Mouse (Mus musculus) limb, embryonic 14.5 days (tissue): ENCODE results near the gene Golga5. TPM values are rescaled to one million over a fixed set of nuclear protein-coding genes. Genes with fewer than 3 reads are reported as not detected.

Experiments
- ATAC-seq: fragments of 200-750 bp; cut with Nextera tagmentation; 2 replicates; pipeline ENCODE4 v1.8.0; 2017; ENCODE audit warnings: low read depth, moderate number of reproducible peaks, moderate TSS enrichment; ENCODE audit not compliant: low FRiP score
- DNase-seq: peaks from one replicate; pipeline ENCODE4 v3.0.0-alpha.2; 2015; ENCODE audit warnings: low spot score
- H3K27ac ChIP-seq: fragments of 300-500 bp; sonication (generic); replicated peaks from 2 replicates; pipeline ENCODE4 v1.5.1; 2014; ENCODE audit warnings: low read depth, mild to moderate bottlenecking, low read length, moderate library complexity, mixed read lengths
- H3K27me3 ChIP-seq: fragments of 300-500 bp; sonication (generic); 2 replicates; pipeline ENCODE4 v1.6.1; 2014; ENCODE audit warnings: low read length, mixed read lengths; ENCODE audit not compliant: control insufficient read depth, insufficient read depth
- H3K36me3 ChIP-seq: fragments of 300-500 bp; sonication (generic); 2 replicates; pipeline ENCODE4 v1.6.1; 2014; ENCODE audit warnings: mild to moderate bottlenecking, low read length, moderate library complexity, mixed read lengths; ENCODE audit not compliant: control insufficient read depth, insufficient read depth
- H3K4me1 ChIP-seq: fragments of 300-500 bp; sonication (generic); 2 replicates; pipeline ENCODE4 v1.6.1; 2014; ENCODE audit warnings: antibody characterized with exemption, low read length, mixed read lengths; ENCODE audit not compliant: control insufficient read depth, insufficient read depth
- H3K4me2 ChIP-seq: fragments of 300-500 bp; sonication (generic); replicated peaks from 2 replicates; pipeline ENCODE4 v1.6.1; 2014; ENCODE audit warnings: low read depth, mild to moderate bottlenecking, low read length, moderate library complexity; ENCODE audit not compliant: severe bottlenecking
- H3K4me3 ChIP-seq: fragments of 300-500 bp; sonication (generic); replicated peaks from 2 replicates; pipeline ENCODE4 v1.5.1; 2014; ENCODE audit warnings: low read length
- H3K9ac ChIP-seq: fragments of 300-500 bp; sonication (generic); 2 replicates; pipeline ENCODE4 v1.6.1; 2014; ENCODE audit warnings: mild to moderate bottlenecking, low read depth, low read length, moderate library complexity; ENCODE audit not compliant: severe bottlenecking
- H3K9me3 ChIP-seq: fragments of 300-500 bp; sonication (generic); 2 replicates; pipeline ENCODE4 v1.6.1; 2016; ENCODE audit warnings: low read length; ENCODE audit not compliant: control insufficient read depth
- POLR2A ChIP-seq: fragments of 200-500 bp; IDR thresholded peaks from 2 replicates; pipeline ENCODE4 v1.8.0; 2012; ENCODE audit warnings: inconsistent platforms, mild to moderate bottlenecking, moderate library complexity, borderline replicate concordance; ENCODE audit not compliant: insufficient read depth, insufficient read length; ENCODE audit errors: extremely low read depth
- WGBS: fragments of 180-500 bp; shearing (Covaris S2); extraction: QIAGEN DNeasy Blood & Tissue Kit; methylation state at CpG from one replicate; pipeline ENCODE4 v1.1.7; 2014; 5-methylcytosine and 5-hydroxymethylcytosine counted together
- polyA plus RNA-seq, 2 experiments: library from polyadenylated mRNA; depleted of rRNA in 1 of 2; stranded (reverse) in 1 of 2; unstranded in 1 of 2; fragments of >200 nt; fragmentation: Nextera tagmentation in 1 of 2; extraction: Ambion mirVana in 1 of 2; gene quantifications; 2 replicates each; pipeline versions ENCODE4 v1.2.1 to v1.2.3; 2012 to 2014

The Golga5 gene
- polyA plus RNA-seq, 2 experiments = 34.9 to 42.3 TPM

- H3K36me3 ChIP-seq = no peaks in the 10 kb centered on the region
- no peak overlapping the region for H3K27ac ChIP-seq
- no peak overlapping the region for H3K4me3 ChIP-seq
- no peak for DNase-seq
- H3K9me3 ChIP-seq = no peaks in the 10 kb centered on the region
- H3K4me1 ChIP-seq = no peaks in the 10 kb centered on the region
- H3K4me2 ChIP-seq = no peak overlapping the region
- no peaks in the 10 kb centered on the region for H3K27me3 ChIP-seq
- WGBS = 78% methylated on average over 9 of the region's 9 CpGs
- no peak for ATAC-seq
- TF ChIP-seq POLR2A = no peak
- H3K9ac ChIP-seq = no peak overlapping the region
Observed at GRCm38 (mm10) chr12:102505131-102505713, 36.3 kb downstream of the Golga5 start.

GRCm38 (mm10) chr12:102505949-102506348 lies 37.0 kb downstream of the Golga5 start:
- no peak overlapping the region for H3K4me3 ChIP-seq
- no peaks in the 10 kb centered on the region for H3K27me3 ChIP-seq
- H3K36me3 ChIP-seq = no peaks in the 10 kb centered on the region
- 95% methylated on average over 7 of the region's 7 CpGs for WGBS
- no peaks in the 10 kb centered on the region for H3K4me1 ChIP-seq
- DNase-seq = no peak
- H3K27ac ChIP-seq = no peak overlapping the region
- no peak overlapping the region for H3K4me2 ChIP-seq
- ATAC-seq = no peak
- TF ChIP-seq POLR2A = no peak
- H3K9ac ChIP-seq = no peak overlapping the region
- H3K9me3 ChIP-seq = no peaks in the 10 kb centered on the region

GRCm38 (mm10) chr12:102511363-102511762 lies 42.4 kb downstream of the Golga5 start:
- no peak for TF ChIP-seq POLR2A
- H3K4me3 ChIP-seq = no peak overlapping the region
- H3K27ac ChIP-seq = no peak overlapping the region
- no peaks in the 10 kb centered on the region for H3K9me3 ChIP-seq
- no peak overlapping the region for H3K9ac ChIP-seq
- no peaks in the 10 kb centered on the region for H3K4me1 ChIP-seq
- WGBS = 14% methylated on average over 3 of the region's 3 CpGs
- ATAC-seq (no peak), DNase-seq (no peak)
- H3K4me2 ChIP-seq = no peak overlapping the region
- H3K36me3 ChIP-seq = no peaks in the 10 kb centered on the region
- no peaks in the 10 kb centered on the region for H3K27me3 ChIP-seq

- H3K27ac ChIP-seq = no peak overlapping the region
- H3K4me3 ChIP-seq = no peak overlapping the region
- H3K4me2 ChIP-seq = no peak overlapping the region
- H3K36me3 ChIP-seq = no peaks in the 10 kb centered on the region
- H3K27me3 ChIP-seq = no peaks in the 10 kb centered on the region
- DNase-seq (no peak), ATAC-seq (no peak)
- no peaks in the 10 kb centered on the region for H3K9me3 ChIP-seq
- WGBS = 66% methylated on average over 6 of the region's 6 CpGs
- no peak for TF ChIP-seq POLR2A
- H3K4me1 ChIP-seq = no peaks in the 10 kb centered on the region
- no peak overlapping the region for H3K9ac ChIP-seq
Observed at GRCm38 (mm10) chr12:102514151-102514550, 45.2 kb downstream of the Golga5 start.

GRCm38 (mm10) chr12:102514751-102515150 lies 45.8 kb downstream of the Golga5 start:
- Histone ChIP-seq H3K4me2 (no peak overlapping the region), H3K27ac (no peak overlapping the region), H3K9ac (no peak overlapping the region), H3K4me3 (no peak overlapping the region), H3K36me3 (no peaks in the 10 kb centered on the region), H3K27me3 (no peaks in the 10 kb centered on the region), H3K4me1 (no peaks in the 10 kb centered on the region), H3K9me3 (no peaks in the 10 kb centered on the region)
- 78% methylated on average over 6 of the region's 6 CpGs for WGBS
- TF ChIP-seq POLR2A = no peak
- ATAC-seq (no peak), DNase-seq (no peak)

GRCm38 (mm10) chr12:102516151-102516550 lies 47.2 kb downstream of the Golga5 start:
- Histone ChIP-seq H3K4me2 (no peak overlapping the region), H3K27me3 (no peaks in the 10 kb centered on the region), H3K36me3 (no peaks in the 10 kb centered on the region), H3K4me3 (no peak overlapping the region), H3K27ac (no peak overlapping the region), H3K4me1 (no peaks in the 10 kb centered on the region), H3K9ac (no peak overlapping the region), H3K9me3 (no peaks in the 10 kb centered on the region)
- no peak for ATAC-seq
- DNase-seq = no peak
- TF ChIP-seq POLR2A = no peak
- 78% methylated on average over 4 of the region's 4 CpGs for WGBS
